9 mouse cellular contexts compared by ENCODE assay signal in genomic region chr5:34139751-34140150, GRCm38 (mm10). TPM values are rescaled to one million over a fixed set of nuclear protein-coding genes. Genes with fewer than 3 reads are reported as not detected.
DNase-seq lines count a peak whose midpoint lies in the region; ATAC-seq and TF ChIP-seq lines count a peak whose summit lies in the region.
"Had no signal": no experiment of that assay in that cellular context is flagged by ENCODE, and none has a peak within 500 bp of the region (broad histone marks: within the 10 kb centered on the region; RNA-seq: fewer than 3 reads in every experiment).

No protein-coding gene starts in this region.

- TF ChIP-seq CTCF in kidney, adult 2 months (conservative IDR thresholded peaks at IDR 0.05; ENCODE audit: insufficient read depth, insufficient read length, low read depth, low read length), result peak; percentile 80
- TF ChIP-seq CTCF in left cerebral cortex, adult 2 months (IDR thresholded peaks at IDR 0.05), result peak; percentile 63

- H3K27ac ChIP-seq in kidney, adult 2 months (ENCODE audit: insufficient read depth, low read depth, low read length), result no peak overlapping the region
- H3K27ac ChIP-seq in kidney, embryonic 15.5 days, result no peak overlapping the region
- no peak overlapping the region for H3K27ac ChIP-seq in left cerebral cortex, adult 2 months
- no peak overlapping the region for H3K27ac ChIP-seq in forebrain, embryonic 13.5 days
- H3K27ac ChIP-seq: liver, embryonic 15.5 days had no signal

- no peak overlapping the region for H3K4me2 ChIP-seq in kidney, embryonic 15.5 days
- H3K4me2 ChIP-seq in forebrain, embryonic 13.5 days, result no peak overlapping the region
- H3K4me2 ChIP-seq: liver, embryonic 15.5 days had no signal

- no peak overlapping the region for H3K4me3 ChIP-seq in kidney, adult 2 months (ENCODE audit: insufficient read depth, low read depth, low read length)
- no peak overlapping the region for H3K4me3 ChIP-seq in kidney, embryonic 15.5 days (replicated peaks)
- H3K4me3 ChIP-seq in left cerebral cortex, adult 2 months, result no peak overlapping the region
- no peak overlapping the region for H3K4me3 ChIP-seq in forebrain, embryonic 13.5 days
- H3K4me3 ChIP-seq: liver, embryonic 15.5 days had no signal

- DNase-seq in kidney, adult 2 months, result peak; percentile 62
- peak; percentile 60 for DNase-seq in MN1 (ENCODE audit: low spot score)
- DNase-seq in cerebellum, adult 8-10 months, result peak; percentile 29
- peak; percentile 70 to 73 for DNase-seq in heart, postnatal 10 days
- DNase-seq in left cerebral cortex, adult 2 months (ENCODE audit: extremely low spot score in 1 of 2, low spot score in 2 of 2), result peak; percentile 14 to 25
- peak; percentile 36 to 40 for DNase-seq in right cerebral cortex, adult 2 months (ENCODE audit: low spot score in 2 of 2)

- intact Hi-C loops in heart, postnatal 10 days (cut with DNase I), result loop anchor here (2.0 to 5.0 kb wide), 2 partner anchors 51 to 113 kb away; no protein-coding TSS in a partner anchor
- intact Hi-C loops in left cerebral cortex, adult 2 months (cut with DNase I), result no loop called here

- no peak for TF ChIP-seq POLR2A in kidney, adult 2 months (IDR thresholded peaks at IDR 0.05; ENCODE audit: low read depth, low read length)

- H3K27me3 ChIP-seq in kidney, adult 2 months (replicated peaks; ENCODE audit: control insufficient read depth, insufficient read depth, low read length), result no peaks in the 10 kb centered on the region
- H3K27me3 ChIP-seq in kidney, embryonic 15.5 days, result no peaks in the 10 kb centered on the region
- H3K27me3 ChIP-seq in forebrain, embryonic 13.5 days, result no peaks in the 10 kb centered on the region
- H3K27me3 ChIP-seq: liver, embryonic 15.5 days had no signal

- WGBS in kidney, adult 2 months, result 0% methylated on average over 1 of the region's 1 CpGs
- 11% methylated on average over 1 of the region's 1 CpGs for WGBS in kidney, embryonic 15.5 days
- WGBS in forebrain, embryonic 13.5 days, result 20% methylated on average over 1 of the region's 1 CpGs

- H3K4me1 ChIP-seq in kidney, adult 2 months (ENCODE audit: control insufficient read depth, insufficient read depth, low read length), result no peaks in the 10 kb centered on the region
- H3K4me1 ChIP-seq in kidney, embryonic 15.5 days, result no peaks in the 10 kb centered on the region
- no peaks in the 10 kb centered on the region for H3K4me1 ChIP-seq in forebrain, embryonic 13.5 days
- H3K4me1 ChIP-seq: liver, embryonic 15.5 days had no signal

- no peaks in the 10 kb centered on the region for H3K9me3 ChIP-seq in kidney, embryonic 15.5 days (replicated peaks)
- no peaks in the 10 kb centered on the region for H3K9me3 ChIP-seq in forebrain, embryonic 13.5 days (replicated peaks)
- H3K9me3 ChIP-seq: liver, embryonic 15.5 days had no signal

- no peak overlapping the region for H3K9ac ChIP-seq in kidney, embryonic 15.5 days
- H3K9ac ChIP-seq in forebrain, embryonic 13.5 days, result no peak overlapping the region
- H3K9ac ChIP-seq: liver, embryonic 15.5 days had no signal

- no peak for ATAC-seq in kidney, embryonic 15.5 days (replicated peaks; ENCODE audit: low FRiP score)
- no peak for ATAC-seq in forebrain, embryonic 13.5 days

- no peaks in the 10 kb centered on the region for H3K36me3 ChIP-seq in kidney, adult 2 months (ENCODE audit: control insufficient read depth, insufficient read depth, low read length)
- H3K36me3 ChIP-seq in kidney, embryonic 15.5 days, result no peaks in the 10 kb centered on the region
- H3K36me3 ChIP-seq in forebrain, embryonic 13.5 days (ENCODE audit: poor library complexity, severe bottlenecking), result no peaks in the 10 kb centered on the region
- H3K36me3 ChIP-seq: liver, embryonic 15.5 days had no signal

RNA-seq across cellular contexts. Expression of gene Poln, which starts 29.5 kb away (rescaled TPM):
- 1.3 and 1.8 TPM in 2 replicates for polyA plus RNA-seq in kidney, adult 2 months (2012; rRNA removed)
- polyA plus RNA-seq in kidney, embryonic 15.5 days (2015; fragmentation: Nextera tagmentation; extraction: Ambion mirVana), result 0.31 and 0.34 TPM in 2 replicates
- total RNA-seq in heart, postnatal 10 days (2021), result 1 to 10 TPM; 2.1 to 5.4 TPM
- 1 to 10 TPM; 2.1 to 2.3 TPM for total RNA-seq in left cerebral cortex, adult 2 months (2021)
- polyA plus RNA-seq in forebrain, embryonic 13.5 days (2015; fragmentation: Nextera tagmentation; extraction: Ambion mirVana), result 0.49 and 0.88 TPM in 2 replicates

RNA-seq across cellular contexts. Expression of gene Haus3, which starts 29.6 kb away (rescaled TPM):
- 0.34 and 0.64 TPM in 2 replicates for polyA plus RNA-seq in kidney, adult 2 months (2012; rRNA removed)
- 37.8 and 46.1 TPM in 2 replicates for polyA plus RNA-seq in kidney, embryonic 15.5 days (2015; fragmentation: Nextera tagmentation; extraction: Ambion mirVana)
- 1 to 10 TPM; 6.9 to 7.4 TPM for total RNA-seq in heart, postnatal 10 days (2021)
- total RNA-seq in left cerebral cortex, adult 2 months (2021), result 1 to 10 TPM; 7.7 to 8.5 TPM
- polyA plus RNA-seq in forebrain, embryonic 13.5 days (2015; fragmentation: Nextera tagmentation; extraction: Ambion mirVana), result 32.0 and 32.7 TPM in 2 replicates

RNA-seq across cellular contexts. Expression of gene Mxd4, which starts 47.8 kb away (rescaled TPM):
- polyA plus RNA-seq in kidney, adult 2 months (2012; rRNA removed), result 143 and 164 TPM in 2 replicates
- polyA plus RNA-seq in kidney, embryonic 15.5 days (2015; fragmentation: Nextera tagmentation; extraction: Ambion mirVana), result 40.6 and 44.3 TPM in 2 replicates
- 100 to 1,000 TPM; 109 to 119 TPM for total RNA-seq in heart, postnatal 10 days (2021)
- total RNA-seq in left cerebral cortex, adult 2 months (2021), result 10 to 100 TPM; 82.6 to 91.1 TPM
- 28.2 and 31.1 TPM in 2 replicates for polyA plus RNA-seq in forebrain, embryonic 13.5 days (2015; fragmentation: Nextera tagmentation; extraction: Ambion mirVana)

Comparison
In these comparisons a context has a peak if more than half of its experiments do, and no peak if none do; other contexts are left out.
1. RNA of gene Haus3, which starts 29.6 kb away (polyA plus RNA-seq): 37.8 to 46.1 TPM in kidney, embryonic 15.5 days and 32.0 to 32.7 TPM in forebrain, embryonic 13.5 days; 0.34 to 0.64 TPM in kidney, adult 2 months; every median in the first group is over 10 times any median in the second.
2. DNase-seq: peak in every context shown above with its lines; median percentile 72 in heart, postnatal 10 days; 62 in kidney, adult 2 months; 60 in MN1; 38 in right cerebral cortex, adult 2 months; 29 in cerebellum, adult 8-10 months; 20 in left cerebral cortex, adult 2 months.